Mouse (Mus musculus) stomach, embryonic 16.5 days (tissue): ENCODE measurements around the gene Itga5. TPM values are rescaled to one million over a fixed set of nuclear protein-coding genes. Genes with fewer than 3 reads are reported as not detected.
A peak's percentile ranks its signal among the peaks of the same experiment; 100 is the strongest.

Experiments used
- ATAC-seq: fragments of 200-750 bp; cut with Nextera tagmentation; 2 replicates; pipeline ENCODE4 v1.8.0; 2017; ENCODE audit warnings: moderate number of reproducible peaks, moderate TSS enrichment; ENCODE audit not compliant: insufficient read depth, low FRiP score
- H3K27ac ChIP-seq: fragments of 300-500 bp; sonication (generic); 2 replicates; pipeline ENCODE4 v1.5.1; 2014; ENCODE audit warnings: low read length
- H3K27me3 ChIP-seq: fragments of 300-500 bp; sonication (generic); 2 replicates; pipeline ENCODE4 v1.6.1; 2014; ENCODE audit warnings: low read length, control low read depth, mixed read lengths; ENCODE audit not compliant: control insufficient read depth, insufficient read depth
- H3K36me3 ChIP-seq: fragments of 300-500 bp; sonication (generic); 2 replicates; pipeline ENCODE4 v1.6.1; 2014; ENCODE audit warnings: low read length; ENCODE audit not compliant: control insufficient read depth, insufficient read depth
- H3K4me1 ChIP-seq: fragments of 300-500 bp; sonication (generic); 2 replicates; pipeline ENCODE4 v1.6.1; 2014; ENCODE audit warnings: low read length, control low read depth, mixed read lengths; ENCODE audit not compliant: control insufficient read depth, insufficient read depth
- H3K4me2 ChIP-seq: fragments of 300-500 bp; sonication (generic); 2 replicates; pipeline ENCODE4 v1.6.1; 2014; ENCODE audit warnings: low read depth, low read length, mixed read lengths
- H3K4me3 ChIP-seq: fragments of 300-500 bp; sonication (generic); replicated peaks from 2 replicates; pipeline ENCODE4 v1.5.1; 2014; ENCODE audit warnings: mild to moderate bottlenecking, low read length
- H3K9ac ChIP-seq: fragments of 300-500 bp; sonication (generic); 2 replicates; pipeline ENCODE4 v1.6.1; 2014; ENCODE audit warnings: low read length
- H3K9me3 ChIP-seq: fragments of 300-500 bp; sonication (generic); replicated peaks from 2 replicates; pipeline ENCODE4 v1.6.1; 2016; ENCODE audit warnings: low read length, control low read depth; ENCODE audit not compliant: control insufficient read depth
- WGBS: fragments of 180-500 bp; shearing (Covaris S2); extraction: QIAGEN DNeasy Blood & Tissue Kit; methylation state at CpG from one replicate; pipeline ENCODE4 v1.1.7; 2014; 5-methylcytosine and 5-hydroxymethylcytosine counted together
- polyA plus RNA-seq: library from polyadenylated mRNA; unstranded; fragments of >200 nt; fragmentation: Nextera tagmentation; extraction: Ambion mirVana; gene quantifications from 2 replicates; pipeline ENCODE4 v1.2.1, GENCODE M21; 2015

The Itga5 gene
- polyA plus RNA-seq, 1 experiment from 2014 or later, result 59.0 TPM

DNA sequence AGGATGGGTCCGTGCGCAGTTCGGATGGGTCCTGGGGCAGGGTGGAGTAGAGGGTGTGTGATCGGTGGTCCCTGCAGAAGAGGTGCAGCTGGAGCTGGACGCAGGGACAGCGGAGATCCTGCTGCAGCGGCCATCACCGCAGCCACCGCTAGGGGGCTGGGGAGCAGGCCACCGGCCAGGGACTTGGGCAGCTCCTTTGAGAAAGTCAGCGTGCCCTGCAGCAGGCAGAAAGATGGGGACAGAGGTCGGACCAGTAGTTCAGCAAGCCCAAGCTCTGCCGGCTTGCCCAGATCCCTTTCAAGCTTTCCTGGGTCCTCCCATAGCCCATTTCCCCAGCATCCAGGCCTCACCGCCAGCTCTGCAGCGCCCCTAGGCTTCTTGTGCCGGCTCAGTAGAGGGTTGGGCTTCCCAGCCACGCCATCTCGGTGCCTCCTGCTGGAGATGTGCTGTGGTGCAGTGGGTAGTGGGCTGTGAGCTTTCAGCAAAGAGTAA, 51.5 kb downstream of the Itga5 start:
- Histone ChIP-seq H3K9me3 (no peaks in the 10 kb centered on the region), H3K4me1 (peaks cover 30% of the 10 kb centered on the region), H3K9ac (peak overlapping the region; percentile 64), H3K4me2 (peak overlapping the region; percentile 59), H3K27ac (peak overlapping the region; percentile 11; the same call in 1 of the 2 replicates), H3K4me3 (peak overlapping the region; percentile 31), H3K36me3 (no peaks in the 10 kb centered on the region), H3K27me3 (no peaks in the 10 kb centered on the region)
- ATAC-seq, result peak; percentile 53; the same call in 1 of the 2 replicates
- WGBS, result 7% methylated on average over 18 of the region's 18 CpGs

DNA sequence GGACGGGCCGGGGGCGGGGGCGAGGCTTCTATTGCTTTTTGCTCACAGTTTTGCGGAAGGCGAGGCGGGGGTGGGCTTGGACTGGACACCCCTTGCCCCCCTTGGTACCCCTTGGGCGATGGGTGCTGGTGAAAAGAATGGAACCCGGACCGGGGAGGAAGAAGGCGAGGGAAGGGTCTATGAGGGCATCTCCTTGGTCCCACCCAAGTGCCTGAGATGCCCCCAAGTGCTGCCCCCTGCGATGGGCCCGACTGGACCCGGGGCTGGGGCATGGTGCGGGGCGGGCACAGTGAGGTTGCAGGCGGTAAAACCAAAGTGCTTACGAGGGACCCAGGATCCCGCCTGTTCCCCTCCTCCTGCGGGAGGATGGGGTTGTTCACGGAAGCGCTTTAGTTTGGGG, 52.4 kb downstream of the Itga5 start:
- WGBS, result 44% methylated on average over 22 of the region's 22 CpGs
- H3K4me2 ChIP-seq, result peak overlapping the region; percentile 59
- H3K4me1 ChIP-seq, result peaks cover 30% of the 10 kb centered on the region
- H3K36me3 ChIP-seq, result no peaks in the 10 kb centered on the region
- H3K27ac ChIP-seq, result no peak overlapping the region
- H3K9me3 ChIP-seq, result no peaks in the 10 kb centered on the region
- no peak for ATAC-seq
- H3K27me3 ChIP-seq, result no peaks in the 10 kb centered on the region
- no peak overlapping the region; the same call in 1 of the 2 replicates for H3K4me3 ChIP-seq
- H3K9ac ChIP-seq, result peak overlapping the region; percentile 48; the same call in 1 of the 2 replicates

- no peak overlapping the region for H3K27ac ChIP-seq
These were observed 53.0 kb downstream of the Itga5 start for GRCm38 (mm10) chr15:103313495-103314095.

GRCm38 (mm10) chr15:103310365-103310910, 56.1 kb downstream of the Itga5 start, which contains the start of gene Gpr84:
Gpr84 (minus strand) TSS chr15:103310612.
- 54% methylated on average over 6 of the region's 6 CpGs for WGBS
- H3K27ac ChIP-seq, result no peak within 1 kb of the TSS

More at GRCm38 (mm10) chr15:103313495-103314095, 53.0 kb downstream of the Itga5 start:
- ATAC-seq, result no peak
- Histone ChIP-seq H3K9me3 (no peaks in the 10 kb centered on the region), H3K4me3 (no peak overlapping the region), H3K4me2 (no peak overlapping the region), H3K4me1 (peaks cover 30% of the 10 kb centered on the region), H3K9ac (peak overlapping the region; percentile 48; the same call in 1 of the 2 replicates), H3K36me3 (no peaks in the 10 kb centered on the region), H3K27me3 (no peaks in the 10 kb centered on the region)
- 20% methylated on average over 18 of the region's 18 CpGs for WGBS

GRCm38 (mm10) chr15:103308876-103309580, 57.5 kb downstream of the Itga5 start:
- H3K9me3 ChIP-seq, result no peaks in the 10 kb centered on the region
- 64% methylated on average over 26 of the region's 26 CpGs for WGBS
- H3K9ac ChIP-seq, result peak overlapping the region; percentile 49
- H3K27ac ChIP-seq, result no peak overlapping the region
- ATAC-seq, result no peak
- peak overlapping the region; percentile 29 for H3K4me2 ChIP-seq
- no peak overlapping the region for H3K4me3 ChIP-seq
- H3K4me1 ChIP-seq, result peaks cover 35% of the 10 kb centered on the region
- no peaks in the 10 kb centered on the region for H3K27me3 ChIP-seq
- H3K36me3 ChIP-seq, result no peaks in the 10 kb centered on the region

More at GRCm38 (mm10) chr15:103310365-103310910, 56.1 kb downstream of the Itga5 start, which contains the start of gene Gpr84:
- Histone ChIP-seq H3K4me2 (no peak within 1 kb of the TSS), H3K9ac (no peak within 1 kb of the TSS), H3K27me3 (no peaks in the 10 kb centered on the region), H3K4me1 (peaks cover 40% of the 10 kb centered on the region), H3K4me3 (no peak within 1 kb of the TSS), H3K9me3 (no peaks in the 10 kb centered on the region), H3K36me3 (no peaks in the 10 kb centered on the region)
- ATAC-seq, result no peak

- Histone ChIP-seq H3K36me3 (no peaks in the 10 kb centered on the region), H3K4me3 (no peak overlapping the region), H3K9ac (peak overlapping the region; percentile 49), H3K4me2 (peak overlapping the region; percentile 29), H3K27ac (no peak overlapping the region), H3K27me3 (no peaks in the 10 kb centered on the region), H3K9me3 (no peaks in the 10 kb centered on the region), H3K4me1 (peaks cover 37% of the 10 kb centered on the region)
- WGBS, result 35% methylated on average over 28 of the region's 28 CpGs
- ATAC-seq, result no peak
These were observed 58.3 kb downstream of the Itga5 start for GRCm38 (mm10) chr15:103308056-103308875.

GRCm38 (mm10) chr15:103307125-103307524, 59.4 kb downstream of the Itga5 start:
- Histone ChIP-seq H3K27me3 (no peaks in the 10 kb centered on the region), H3K36me3 (no peaks in the 10 kb centered on the region), H3K4me3 (no peak overlapping the region), H3K4me1 (peaks cover 48% of the 10 kb centered on the region), H3K9ac (peak overlapping the region; percentile 55), H3K9me3 (no peaks in the 10 kb centered on the region), H3K27ac (peak overlapping the region; percentile 96), H3K4me2 (peak overlapping the region; percentile 42; the same call in 1 of the 2 replicates)
- 2% methylated on average over 7 of the region's 7 CpGs for WGBS
- ATAC-seq, result 0 out of 2 replicates have a peak, but pooled peaks have one; percentile 1

- H3K4me1 ChIP-seq, result peaks cover 59% of the 10 kb centered on the region
- no peak for ATAC-seq
- no peaks in the 10 kb centered on the region for H3K9me3 ChIP-seq
- H3K27me3 ChIP-seq, result no peaks in the 10 kb centered on the region
- WGBS, result 29% methylated on average over 8 of the region's 8 CpGs
- peak overlapping the region; percentile 58 for H3K4me3 ChIP-seq
- peak overlapping the region; percentile 72 for H3K4me2 ChIP-seq
- peak overlapping the region; percentile 78 for H3K9ac ChIP-seq
- no peaks in the 10 kb centered on the region for H3K36me3 ChIP-seq
- peak overlapping the region; percentile 96 for H3K27ac ChIP-seq
These were observed 60.5 kb downstream of the Itga5 start for GRCm38 (mm10) chr15:103305792-103306645.
